ENCODE assay signal across 20 mouse cellular contexts in genomic region chr19:8836327-8836726, GRCm38 (mm10). TPM values are rescaled to one million over a fixed set of nuclear protein-coding genes. Genes with fewer than 3 reads are reported as not detected.
DNase-seq lines count a peak whose midpoint lies in the region; ATAC-seq and TF ChIP-seq lines count a peak whose summit lies in the region.
"Not testable (repeated sequence)": the region's sequence is repeated elsewhere in the genome, so short reads cannot be mapped to it uniquely, and the experiment has no call there.
"Had no signal": no experiment of that assay in that cellular context is flagged by ENCODE, and none has a peak within 500 bp of the region (broad histone marks: within the 10 kb centered on the region; RNA-seq: fewer than 3 reads in every experiment).

No protein-coding gene starts in this region.

- H3K27ac ChIP-seq in ES-Bruce4 (ENCODE audit: insufficient read depth, low read length) = peak overlapping the region; percentile 96
- peak overlapping the region; percentile 97; the same call in 1 of the 2 replicates for H3K27ac ChIP-seq in forebrain, embryonic 10.5 days
- H3K27ac ChIP-seq in gastrocnemius, adult 2 months = peak overlapping the region; percentile 94; the same call in 1 of the 2 replicates
- H3K27ac ChIP-seq in hindbrain, embryonic 15.5 days (replicated peaks) = peak overlapping the region; percentile 97; the same call in 1 of the 2 replicates
- peak overlapping the region; percentile 98; the same call in 1 of the 2 replicates for H3K27ac ChIP-seq in limb, embryonic 15.5 days
- H3K27ac ChIP-seq in midbrain, embryonic 12.5 days (replicated peaks) = peak overlapping the region; percentile 97
- not testable (repeated sequence) for H3K27ac ChIP-seq in neural tube, embryonic 12.5 days
- H3K27ac ChIP-seq in testis, adult 2 months (ENCODE audit: control insufficient read depth, insufficient read depth, low read depth, low read length) = peak overlapping the region; percentile 26; the same call in 1 of the 2 replicates

- H3K9me3 ChIP-seq in ES-Bruce4 (replicated peaks; ENCODE audit: control insufficient read depth, insufficient read depth, low read length, poor library complexity, severe bottlenecking); forebrain, embryonic 10.5 days; hindbrain, embryonic 15.5 days; limb, embryonic 15.5 days; midbrain, embryonic 12.5 days; neural tube, embryonic 12.5 days: not testable (repeated sequence)

- H3K27me3 ChIP-seq in ES-Bruce4 (ENCODE audit: control insufficient read depth, insufficient read depth, low read length, poor library complexity, severe bottlenecking); forebrain, embryonic 10.5 days (ENCODE audit: poor library complexity, severe bottlenecking); hindbrain, embryonic 15.5 days; limb, embryonic 15.5 days; midbrain, embryonic 12.5 days; neural tube, embryonic 12.5 days (replicated peaks); testis, adult 2 months (ENCODE audit: control insufficient read depth, insufficient read depth, low read length): not testable (repeated sequence)

- not testable (repeated sequence) for TF ChIP-seq CTCF in ES-Bruce4 (IDR thresholded peaks at IDR 0.05; ENCODE audit: low read depth, low read length); gastrocnemius, adult 2 months (IDR thresholded peaks at IDR 0.05); testis, adult 2 months (IDR thresholded peaks at IDR 0.05; ENCODE audit: control insufficient read depth, insufficient read depth, insufficient replicate concordance, low read depth, low read length)

- peak overlapping the region; percentile 86; the same call in 1 of the 2 replicates for H3K9ac ChIP-seq in ES-Bruce4 (ENCODE audit: low read depth, poor library complexity, severe bottlenecking)
- not testable (repeated sequence) for H3K9ac ChIP-seq in hindbrain, embryonic 15.5 days; limb, embryonic 15.5 days; midbrain, embryonic 12.5 days (replicated peaks); neural tube, embryonic 12.5 days

- TF ChIP-seq EP300 in ES-Bruce4 (IDR thresholded peaks at IDR 0.05; ENCODE audit: insufficient read depth, low read depth, low read length) = not testable (repeated sequence)

- not testable (repeated sequence) for H3K4me3 ChIP-seq in ES-Bruce4 (ENCODE audit: low read depth, low read length); forebrain, embryonic 10.5 days; gastrocnemius, adult 2 months; limb, embryonic 15.5 days; midbrain, embryonic 12.5 days; neural tube, embryonic 12.5 days; testis, adult 2 months (ENCODE audit: control insufficient read depth, low read depth, low read length)
- H3K4me3 ChIP-seq in hindbrain, embryonic 15.5 days = peak overlapping the region; percentile 79; the same call in 1 of the 2 replicates

- WGBS in forebrain, embryonic 10.5 days = 98% methylated on average over 10 of the region's 10 CpGs
- WGBS in hindbrain, embryonic 15.5 days = 97% methylated on average over 10 of the region's 10 CpGs
- 93% methylated on average over 10 of the region's 10 CpGs for WGBS in limb, embryonic 15.5 days
- 97% methylated on average over 10 of the region's 10 CpGs for WGBS in midbrain, embryonic 12.5 days
- 98% methylated on average over 10 of the region's 10 CpGs for WGBS in neural tube, embryonic 12.5 days

- intact Hi-C loops in gastrocnemius, adult 2 months (cut with DNase I) = not testable (repeated sequence)

- H3K36me3 ChIP-seq in ES-Bruce4 (ENCODE audit: control insufficient read depth, insufficient read depth, low read length, poor library complexity, severe bottlenecking) = peaks cover 32% of the 10 kb centered on the region
- peaks cover 61% of the 10 kb centered on the region for H3K36me3 ChIP-seq in forebrain, embryonic 10.5 days (replicated peaks)
- peaks cover 39% of the 10 kb centered on the region for H3K36me3 ChIP-seq in hindbrain, embryonic 15.5 days
- peaks cover 45% of the 10 kb centered on the region for H3K36me3 ChIP-seq in limb, embryonic 15.5 days
- H3K36me3 ChIP-seq in midbrain, embryonic 12.5 days = peaks cover 51% of the 10 kb centered on the region
- peaks cover 44% of the 10 kb centered on the region for H3K36me3 ChIP-seq in neural tube, embryonic 12.5 days
- H3K36me3 ChIP-seq in testis, adult 2 months (ENCODE audit: control insufficient read depth, insufficient read depth, low read length) = not testable (repeated sequence)

- H3K4me1 ChIP-seq in ES-Bruce4 (ENCODE audit: control insufficient read depth, insufficient read depth, low read length) = not testable (repeated sequence)
- peaks cover 45% of the 10 kb centered on the region for H3K4me1 ChIP-seq in forebrain, embryonic 10.5 days
- peaks cover 30% of the 10 kb centered on the region for H3K4me1 ChIP-seq in hindbrain, embryonic 15.5 days (replicated peaks)
- peaks cover 30% of the 10 kb centered on the region for H3K4me1 ChIP-seq in limb, embryonic 15.5 days
- H3K4me1 ChIP-seq in midbrain, embryonic 12.5 days = peaks cover 28% of the 10 kb centered on the region
- H3K4me1 ChIP-seq in neural tube, embryonic 12.5 days = peaks cover 32% of the 10 kb centered on the region
- peaks cover 18% of the 10 kb centered on the region for H3K4me1 ChIP-seq in testis, adult 2 months (ENCODE audit: control insufficient read depth, insufficient read depth, low read length)

- not testable (repeated sequence) for ATAC-seq in hindbrain, embryonic 15.5 days (ENCODE audit: low FRiP score, low read depth); limb, embryonic 15.5 days (ENCODE audit: insufficient number of reproducible peaks, low FRiP score, low TSS enrichment, low read depth); midbrain, embryonic 12.5 days (ENCODE audit: low FRiP score, low read depth); neural tube, embryonic 12.5 days (ENCODE audit: low FRiP score, low read depth)

- not testable (repeated sequence) for DNase-seq in forebrain, embryonic 10.5 days (ENCODE audit: extremely low spot score, low spot score); gastrocnemius, adult 2 months

- peak overlapping the region; percentile 78; the same call in 1 of the 2 replicates for H3K4me2 ChIP-seq in hindbrain, embryonic 15.5 days
- not testable (repeated sequence) for H3K4me2 ChIP-seq in limb, embryonic 15.5 days; midbrain, embryonic 12.5 days (replicated peaks)
- H3K4me2 ChIP-seq in neural tube, embryonic 12.5 days (replicated peaks) = peak overlapping the region; percentile 75

- TF ChIP-seq POLR2A in ES-Bruce4 (IDR thresholded peaks at IDR 0.05; ENCODE audit: insufficient read depth, low read length); testis, adult 2 months (IDR thresholded peaks at IDR 0.05; ENCODE audit: control insufficient read depth, low read depth, low read length): not testable (repeated sequence)

RNA-seq across cellular contexts. Expression of gene Bscl2, which starts 0.9 kb away (rescaled TPM):
- polyA plus RNA-seq in ES-Bruce4 (2011; ENCODE audit: insufficient read depth, insufficient read length, low read depth, missing spikeins) = 32.3 and 36.2 TPM in 2 replicates
- 47.0 and 48.0 TPM in 2 replicates for polyA plus RNA-seq in forebrain, embryonic 10.5 days (2016; fragmentation: Nextera tagmentation; extraction: Ambion mirVana)
- 10 to 100 TPM; 16.8 to 18.4 TPM for total RNA-seq in gastrocnemius, adult 2 months (2021)
- polyA plus RNA-seq in hindbrain, embryonic 15.5 days (2015; fragmentation: Nextera tagmentation; extraction: Ambion mirVana) = 101 and 104 TPM in 2 replicates
- 77.4 and 93.6 TPM in 2 replicates for polyA plus RNA-seq in limb, embryonic 15.5 days (2015; fragmentation: Nextera tagmentation; extraction: Ambion mirVana)
- 68.0 and 68.7 TPM in 2 replicates for polyA plus RNA-seq in midbrain, embryonic 12.5 days (2016; fragmentation: Nextera tagmentation; extraction: Ambion mirVana)
- 66.1 and 68.5 TPM in 2 replicates for polyA plus RNA-seq in neural tube, embryonic 12.5 days (2016; fragmentation: Nextera tagmentation; extraction: Ambion mirVana)
- 743 and 750 TPM in 2 replicates for polyA plus RNA-seq in testis, adult 2 months (2012; rRNA removed)

RNA-seq across cellular contexts. Expression of gene Gng3, which starts 2.7 kb away (rescaled TPM):
- 28.3 and 29.7 TPM in 2 replicates for polyA plus RNA-seq in ES-Bruce4 (2011; ENCODE audit: insufficient read depth, insufficient read length, low read depth, missing spikeins)
- 27.8 and 31.7 TPM in 2 replicates for polyA plus RNA-seq in forebrain, embryonic 10.5 days (2016; fragmentation: Nextera tagmentation; extraction: Ambion mirVana)
- total RNA-seq in gastrocnemius, adult 2 months (2021) = not detected
- polyA plus RNA-seq in hindbrain, embryonic 15.5 days (2015; fragmentation: Nextera tagmentation; extraction: Ambion mirVana) = 450 and 460 TPM in 2 replicates
- polyA plus RNA-seq in limb, embryonic 15.5 days (2015; fragmentation: Nextera tagmentation; extraction: Ambion mirVana) = 2.0 and 3.0 TPM in 2 replicates
- 174 and 180 TPM in 2 replicates for polyA plus RNA-seq in midbrain, embryonic 12.5 days (2016; fragmentation: Nextera tagmentation; extraction: Ambion mirVana)
- 203 and 211 TPM in 2 replicates for polyA plus RNA-seq in neural tube, embryonic 12.5 days (2016; fragmentation: Nextera tagmentation; extraction: Ambion mirVana)
- 2.0 and 2.4 TPM in 2 replicates for polyA plus RNA-seq in testis, adult 2 months (2012; rRNA removed)
- total RNA-seq: heart, postnatal 10 days; megakaryocyte, adult 5-6 weeks had no signal

RNA-seq across cellular contexts. Expression of gene AC129217.1, which starts 6.8 kb away (rescaled TPM):
- 74.8 and 87.2 TPM in 2 replicates for polyA plus RNA-seq in ES-Bruce4 (2011; ENCODE audit: insufficient read depth, insufficient read length, low read depth, missing spikeins)
- not detected in 2 replicates for polyA plus RNA-seq in forebrain, embryonic 10.5 days (2016; fragmentation: Nextera tagmentation; extraction: Ambion mirVana)
- not detected for total RNA-seq in gastrocnemius, adult 2 months (2021)
- not detected in 2 replicates for polyA plus RNA-seq in hindbrain, embryonic 15.5 days (2015; fragmentation: Nextera tagmentation; extraction: Ambion mirVana)
- polyA plus RNA-seq in limb, embryonic 15.5 days (2015; fragmentation: Nextera tagmentation; extraction: Ambion mirVana) = not detected in 2 replicates
- not detected in 2 replicates for polyA plus RNA-seq in midbrain, embryonic 12.5 days (2016; fragmentation: Nextera tagmentation; extraction: Ambion mirVana)
- 0.45 TPM in 1 of 2 replicates, not detected in the other for polyA plus RNA-seq in neural tube, embryonic 12.5 days (2016; fragmentation: Nextera tagmentation; extraction: Ambion mirVana)
- 0.64 and 1.9 TPM in 2 replicates for polyA plus RNA-seq in testis, adult 2 months (2012; rRNA removed)
- total RNA-seq: adrenal gland, adult 18-20 months; gastrocnemius, postnatal 10 days; heart, postnatal 10 days; left cerebral cortex, adult 8-10 months; left cerebral cortex, postnatal 4 days had no signal
- polyA plus RNA-seq: heart, embryonic 11.5 days; inflammation-experienced regulatory T-cells, adult 6 months; lung, adult 2 months; neural tube, embryonic 11.5 days; stomach, embryonic 16.5 days had no signal

RNA-seq across cellular contexts. Expression of gene Lrrn4cl, which starts 14.2 kb away (rescaled TPM):
- polyA plus RNA-seq in ES-Bruce4 (2011; ENCODE audit: insufficient read depth, insufficient read length, low read depth, missing spikeins) = 1.3 and 2.1 TPM in 2 replicates
- polyA plus RNA-seq in forebrain, embryonic 10.5 days (2016; fragmentation: Nextera tagmentation; extraction: Ambion mirVana) = 0.36 and 0.99 TPM in 2 replicates
- total RNA-seq in gastrocnemius, adult 2 months (2021) = 1 to 10 TPM; 7.3 to 7.8 TPM
- polyA plus RNA-seq in hindbrain, embryonic 15.5 days (2015; fragmentation: Nextera tagmentation; extraction: Ambion mirVana) = 0.61 and 0.92 TPM in 2 replicates
- polyA plus RNA-seq in limb, embryonic 15.5 days (2015; fragmentation: Nextera tagmentation; extraction: Ambion mirVana) = 3.1 and 4.3 TPM in 2 replicates
- polyA plus RNA-seq in midbrain, embryonic 12.5 days (2016; fragmentation: Nextera tagmentation; extraction: Ambion mirVana) = 0.55 and 0.62 TPM in 2 replicates
- 0.47 and 0.56 TPM in 2 replicates for polyA plus RNA-seq in neural tube, embryonic 12.5 days (2016; fragmentation: Nextera tagmentation; extraction: Ambion mirVana)
- 0.37 and 0.40 TPM in 2 replicates for polyA plus RNA-seq in testis, adult 2 months (2012; rRNA removed)
- total RNA-seq: granulocyte monocyte progenitor cell, adult 5-6 weeks had no signal

RNA-seq across cellular contexts. Expression of gene Hnrnpul2, which starts 16.5 kb away (rescaled TPM):
- polyA plus RNA-seq in ES-Bruce4 (2011; ENCODE audit: insufficient read depth, insufficient read length, low read depth, missing spikeins) = 105 and 108 TPM in 2 replicates
- polyA plus RNA-seq in forebrain, embryonic 10.5 days (2016; fragmentation: Nextera tagmentation; extraction: Ambion mirVana) = 4.9 and 5.4 TPM in 2 replicates
- 10 to 100 TPM; 40.1 to 49.4 TPM for total RNA-seq in gastrocnemius, adult 2 months (2021)
- 5.4 and 6.5 TPM in 2 replicates for polyA plus RNA-seq in hindbrain, embryonic 15.5 days (2015; fragmentation: Nextera tagmentation; extraction: Ambion mirVana)
- polyA plus RNA-seq in limb, embryonic 15.5 days (2015; fragmentation: Nextera tagmentation; extraction: Ambion mirVana) = 5.4 and 5.6 TPM in 2 replicates
- polyA plus RNA-seq in midbrain, embryonic 12.5 days (2016; fragmentation: Nextera tagmentation; extraction: Ambion mirVana) = 6.0 and 6.4 TPM in 2 replicates
- 5.7 and 7.5 TPM in 2 replicates for polyA plus RNA-seq in neural tube, embryonic 12.5 days (2016; fragmentation: Nextera tagmentation; extraction: Ambion mirVana)
- 12.9 and 14.9 TPM in 2 replicates for polyA plus RNA-seq in testis, adult 2 months (2012; rRNA removed)

Comparison
In these comparisons a context has a peak if more than half of its experiments do, and no peak if none do; other contexts are left out.
1. RNA of gene AC129217.1, which starts 6.8 kb away (polyA plus RNA-seq): 74.8 to 87.2 TPM in ES-Bruce4; 0.64 to 1.9 TPM in testis, adult 2 months, 0.45 TPM in neural tube, embryonic 12.5 days, not detected in limb, embryonic 15.5 days, not detected in forebrain, embryonic 10.5 days, not detected in hindbrain, embryonic 15.5 days and not detected in midbrain, embryonic 12.5 days; every median in the first group is over 10 times any median in the second.